8 mouse cellular contexts compared by ENCODE assay signal in the genomic region with DNA sequence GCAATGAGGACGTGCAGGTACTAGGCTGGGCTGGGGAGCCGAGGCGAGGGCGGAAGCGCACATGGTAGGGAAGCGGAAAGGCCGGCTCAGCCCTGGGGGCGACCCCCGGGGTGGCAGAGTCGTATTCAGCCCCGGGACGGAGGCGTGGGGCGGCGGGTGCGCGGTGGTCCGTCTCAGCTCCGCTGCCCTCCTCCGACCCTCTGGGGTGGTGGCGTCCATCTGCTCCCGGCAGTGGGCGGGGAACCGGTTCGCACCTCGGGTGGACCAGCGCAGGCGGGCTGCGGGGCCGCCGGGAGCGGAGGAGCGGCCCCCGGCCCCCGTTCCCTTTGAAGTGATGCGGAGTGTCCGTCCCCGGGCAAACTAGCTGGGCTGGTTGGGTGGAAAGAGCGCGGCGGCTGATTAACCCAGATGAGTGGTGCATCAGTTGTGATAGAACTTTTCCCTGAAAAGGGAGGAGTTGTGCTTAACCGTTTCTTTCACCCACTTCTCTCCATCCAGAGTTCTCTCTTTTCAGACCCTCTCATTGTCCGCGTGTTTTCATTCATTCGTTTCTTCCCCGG. TPM values are rescaled to one million over a fixed set of nuclear protein-coding genes. Genes with fewer than 3 reads are reported as not detected.
A peak's percentile ranks its signal among the peaks of the same experiment; 100 is the strongest.
DNase-seq lines count a peak whose midpoint lies in the region; ATAC-seq and TF ChIP-seq lines count a peak whose summit lies in the region.

No protein-coding gene starts in this region.

- no peak for TF ChIP-seq POLR2A in ES-Bruce4 (IDR thresholded peaks at IDR 0.05; ENCODE audit: insufficient read depth, low read length)

- TF ChIP-seq EP300 in ES-Bruce4 (IDR thresholded peaks at IDR 0.05; ENCODE audit: insufficient read depth, low read depth, low read length) = no peak

- H3K9me3 ChIP-seq in heart, embryonic 14.5 days (ENCODE audit: control insufficient read depth, low read length) = no peaks in the 10 kb centered on the region
- H3K9me3 ChIP-seq in ES-Bruce4 (replicated peaks; ENCODE audit: control insufficient read depth, insufficient read depth, low read length, poor library complexity, severe bottlenecking) = no peaks in the 10 kb centered on the region
- H3K9me3 ChIP-seq in embryonic facial prominence, embryonic 10.5 days = no peaks in the 10 kb centered on the region
- H3K9me3 ChIP-seq in intestine, postnatal 0 days (ENCODE audit: control insufficient read depth) = no peaks in the 10 kb centered on the region
- H3K9me3 ChIP-seq in midbrain, postnatal 0 days (ENCODE audit: low read length) = no peaks in the 10 kb centered on the region

- peak overlapping the region; percentile 64 to 87 for H3K4me3 ChIP-seq in heart, embryonic 14.5 days (ENCODE audit: control insufficient read depth in 1 of 2, insufficient read depth in 1 of 2, low read depth in 1 of 2, low read length in 2 of 2)
- H3K4me3 ChIP-seq in ES-Bruce4 (ENCODE audit: low read depth, low read length) = peak overlapping the region; percentile 90
- peak overlapping the region; percentile 98 for H3K4me3 ChIP-seq in embryonic facial prominence, embryonic 10.5 days
- H3K4me3 ChIP-seq in intestine, postnatal 0 days (ENCODE audit: low read depth, low read length) = peak overlapping the region; percentile 85
- peak overlapping the region; percentile 81 for H3K4me3 ChIP-seq in midbrain, postnatal 0 days (ENCODE audit: low read depth, low read length)

- no peak for TF ChIP-seq CTCF in ES-Bruce4 (IDR thresholded peaks at IDR 0.05; ENCODE audit: low read depth, low read length)
- no peak for TF ChIP-seq CTCF in intestine, postnatal 0 days (IDR thresholded peaks at IDR 0.05; ENCODE audit: low read depth)
- TF ChIP-seq CTCF in midbrain, postnatal 0 days (IDR thresholded peaks at IDR 0.05) = no peak

- peak overlapping the region; percentile 30 to 78 for H3K27ac ChIP-seq in heart, embryonic 14.5 days (replicated peaks in 1 of 2; ENCODE audit: control insufficient read depth in 1 of 2, insufficient read depth in 1 of 2, low read depth in 2 of 2, low read length in 2 of 2)
- H3K27ac ChIP-seq in ES-Bruce4 (ENCODE audit: insufficient read depth, low read length) = no peak overlapping the region
- peak overlapping the region; percentile 94 for H3K27ac ChIP-seq in embryonic facial prominence, embryonic 10.5 days (replicated peaks)
- H3K27ac ChIP-seq in intestine, postnatal 0 days (ENCODE audit: low read depth, low read length) = peak overlapping the region; percentile 68
- H3K27ac ChIP-seq in midbrain, postnatal 0 days (ENCODE audit: low read depth, low read length) = no peak overlapping the region

- no peak for DNase-seq in heart, adult 9 months (ENCODE audit: low spot score in 2 of 2)
- DNase-seq in embryonic facial prominence, embryonic 10.5 days (ENCODE audit: low spot score) = no peak
- DNase-seq in midbrain, postnatal 0 days (ENCODE audit: low spot score) = no peak
- DNase-seq in frontal cortex, postnatal 36 days (ENCODE audit: low spot score in 2 of 2) = no peak
- DNase-seq in cerebellum, adult 11-12 months = no peak

- ATAC-seq in heart, embryonic 14.5 days (ENCODE audit: insufficient number of reproducible peaks, insufficient read depth, low FRiP score, low read depth) = peak; percentile 66
- peak; percentile 41 for ATAC-seq in intestine, postnatal 0 days
- no peak; the same call in 1 of the 2 replicates for ATAC-seq in midbrain, postnatal 0 days (ENCODE audit: low FRiP score)

- no peaks in the 10 kb centered on the region for H3K27me3 ChIP-seq in heart, embryonic 14.5 days (ENCODE audit: control insufficient read depth, insufficient read depth, low read length)
- H3K27me3 ChIP-seq in ES-Bruce4 (ENCODE audit: control insufficient read depth, insufficient read depth, low read length, poor library complexity, severe bottlenecking) = no peaks in the 10 kb centered on the region
- no peaks in the 10 kb centered on the region for H3K27me3 ChIP-seq in embryonic facial prominence, embryonic 10.5 days (replicated peaks; ENCODE audit: low read depth, poor library complexity, severe bottlenecking)
- no peaks in the 10 kb centered on the region for H3K27me3 ChIP-seq in intestine, postnatal 0 days (replicated peaks; ENCODE audit: control insufficient read depth, insufficient read depth, low read length)
- H3K27me3 ChIP-seq in midbrain, postnatal 0 days (ENCODE audit: insufficient read depth, low read length) = no peaks in the 10 kb centered on the region

- peak overlapping the region; percentile 73 for H3K4me2 ChIP-seq in heart, embryonic 14.5 days (ENCODE audit: low read length)
- peak overlapping the region; percentile 99 for H3K4me2 ChIP-seq in intestine, postnatal 0 days (replicated peaks; ENCODE audit: low read depth)
- peak overlapping the region; percentile 93 for H3K4me2 ChIP-seq in midbrain, postnatal 0 days (ENCODE audit: low read depth, low read length, poor library complexity, severe bottlenecking)

- H3K36me3 ChIP-seq in heart, embryonic 14.5 days (ENCODE audit: control insufficient read depth, insufficient read depth, low read length) = peaks cover 35% of the 10 kb centered on the region
- H3K36me3 ChIP-seq in ES-Bruce4 (ENCODE audit: control insufficient read depth, insufficient read depth, low read length, poor library complexity, severe bottlenecking) = peaks cover 34% of the 10 kb centered on the region
- peaks cover 36% of the 10 kb centered on the region for H3K36me3 ChIP-seq in embryonic facial prominence, embryonic 10.5 days (replicated peaks)
- H3K36me3 ChIP-seq in intestine, postnatal 0 days (ENCODE audit: control insufficient read depth, insufficient read depth) = peaks cover 24% of the 10 kb centered on the region
- H3K36me3 ChIP-seq in midbrain, postnatal 0 days (ENCODE audit: insufficient read depth, low read length) = peaks cover 18% of the 10 kb centered on the region

- peak overlapping the region; percentile 87 for H3K9ac ChIP-seq in heart, embryonic 14.5 days (ENCODE audit: low read length)
- H3K9ac ChIP-seq in ES-Bruce4 (ENCODE audit: low read depth, poor library complexity, severe bottlenecking) = peak overlapping the region; percentile 90
- H3K9ac ChIP-seq in intestine, postnatal 0 days (ENCODE audit: low read depth, low read length) = peak overlapping the region; percentile 78
- H3K9ac ChIP-seq in midbrain, postnatal 0 days (replicated peaks; ENCODE audit: low read length, poor library complexity, severe bottlenecking) = peak overlapping the region; percentile 74

- under 1% methylated on average over 43 of the region's 46 CpGs for WGBS in heart, embryonic 14.5 days
- under 1% methylated on average over 46 of the region's 46 CpGs for WGBS in embryonic facial prominence, embryonic 10.5 days
- WGBS in intestine, postnatal 0 days = 1% methylated on average over 40 of the region's 46 CpGs
- 0% methylated on average over 43 of the region's 46 CpGs for WGBS in midbrain, postnatal 0 days

- peaks cover 9 to 21% of the 10 kb centered on the region in 2 experiments for H3K4me1 ChIP-seq in heart, embryonic 14.5 days (ENCODE audit: control insufficient read depth in 2 of 2, insufficient read depth in 2 of 2, low read length in 2 of 2)
- H3K4me1 ChIP-seq in ES-Bruce4 (ENCODE audit: control insufficient read depth, insufficient read depth, low read length) = no peaks in the 10 kb centered on the region
- peaks cover 34% of the 10 kb centered on the region for H3K4me1 ChIP-seq in embryonic facial prominence, embryonic 10.5 days
- no peaks in the 10 kb centered on the region for H3K4me1 ChIP-seq in intestine, postnatal 0 days (replicated peaks; ENCODE audit: control insufficient read depth, insufficient read depth, low read length)
- 0 out of 2 replicates have a peak, but pooled peaks cover 2% of the 10 kb centered on the region for H3K4me1 ChIP-seq in midbrain, postnatal 0 days (ENCODE audit: insufficient read depth, low read length)

RNA-seq across cellular contexts. Expression of a gene that starts 12.1 kb away (rescaled TPM):
- polyA plus RNA-seq in heart, embryonic 14.5 days (2014; fragmentation: Nextera tagmentation; extraction: Ambion mirVana) = 38.8 and 39.4 TPM in 2 replicates
- 56.4 and 61.9 TPM in 2 replicates for polyA plus RNA-seq in ES-Bruce4 (2011; ENCODE audit: insufficient read depth, insufficient read length, low read depth, missing spikeins)
- polyA plus RNA-seq in embryonic facial prominence, embryonic 10.5 days (2016; fragmentation: Nextera tagmentation; extraction: Ambion mirVana) = 162 and 178 TPM in 2 replicates
- 20.0 and 21.4 TPM in 2 replicates for polyA plus RNA-seq in intestine, postnatal 0 days (2015; fragmentation: Nextera tagmentation; extraction: Ambion mirVana)
- total RNA-seq in midbrain, postnatal 0 days (2014; rRNA removed) = 14.8 and 17.0 TPM in 2 replicates
- polyA plus RNA-seq in midbrain, postnatal 0 days (2015; fragmentation: Nextera tagmentation; extraction: Ambion mirVana) = 27.9 and 30.2 TPM in 2 replicates

Comparison
In these comparisons a context has a peak if more than half of its experiments do, and no peak if none do; other contexts are left out.
1. H3K27ac ChIP-seq: peak in heart, embryonic 14.5 days (2 of 2), embryonic facial prominence, embryonic 10.5 days (single experiment) and intestine, postnatal 0 days (single experiment); none in ES-Bruce4 (single experiment) and midbrain, postnatal 0 days (single experiment).
2. Peak in every context shown above with its lines, with median percentiles within 50 percentile points of each other: H3K4me2 ChIP-seq, H3K4me3 ChIP-seq and H3K9ac ChIP-seq.